Mouse (Mus musculus) heart, embryonic 13.5 days (tissue): Measurements from ENCODE around the gene Fa2h. TPM values are rescaled to one million over a fixed set of nuclear protein-coding genes. Genes with fewer than 3 reads are reported as not detected.

ENCODE experiments used
- ATAC-seq: fragments of 200-750 bp; cut with Nextera tagmentation; 2 replicates; pipeline ENCODE4 v1.8.0; 2017; ENCODE audit warnings: moderate TSS enrichment; ENCODE audit not compliant: insufficient number of reproducible peaks, low FRiP score, low TSS enrichment; ENCODE audit errors: extremely low read depth
- H3K27ac ChIP-seq: fragments of 300-500 bp; sonication (generic); replicated peaks from 2 replicates; pipeline ENCODE4 v1.5.1; 2015; ENCODE audit warnings: moderate library complexity, mild to moderate bottlenecking, inconsistent platforms
- H3K27me3 ChIP-seq: fragments of 300-500 bp; sonication (generic); replicated peaks from 2 replicates; pipeline ENCODE4 v1.6.1; 2015; ENCODE audit warnings: mild to moderate bottlenecking, inconsistent platforms
- H3K36me3 ChIP-seq: fragments of 300-500 bp; sonication (generic); 2 replicates; pipeline ENCODE4 v1.6.1; 2015; ENCODE audit warnings: mild to moderate bottlenecking, inconsistent platforms
- H3K4me1 ChIP-seq: fragments of 300-500 bp; sonication (generic); 2 replicates; pipeline ENCODE4 v1.6.1; 2015; ENCODE audit warnings: inconsistent platforms
- H3K4me2 ChIP-seq: fragments of 300-500 bp; sonication (generic); 2 replicates; pipeline ENCODE4 v1.6.1; 2015; ENCODE audit warnings: inconsistent platforms, mild to moderate bottlenecking, moderate library complexity
- H3K4me3 ChIP-seq: fragments of 300-500 bp; sonication (generic); 2 replicates; pipeline ENCODE4 v1.5.1; 2015; ENCODE audit warnings: moderate library complexity, mild to moderate bottlenecking, inconsistent platforms
- H3K9ac ChIP-seq: fragments of 300-500 bp; sonication (generic); 2 replicates; pipeline ENCODE4 v1.6.1; 2015; ENCODE audit warnings: inconsistent platforms, mild to moderate bottlenecking, moderate library complexity
- H3K9me3 ChIP-seq: fragments of 300-500 bp; sonication (generic); 2 replicates; pipeline ENCODE4 v1.6.1; 2016; ENCODE audit warnings: inconsistent platforms
- WGBS: fragments of 180-500 bp; shearing (Covaris S2); methylation state at CpG from one replicate; pipeline ENCODE4 v1.1.7; 2015; ENCODE audit warnings: mixed read lengths; 5-methylcytosine and 5-hydroxymethylcytosine counted together
- polyA plus RNA-seq: library from polyadenylated mRNA; unstranded; fragments of >200 nt; fragmentation: Nextera tagmentation; extraction: Ambion mirVana; gene quantifications from 2 replicates; pipeline ENCODE4 v1.2.1, GENCODE M21; 2015

Gene Fa2h
- not detected in 2 replicates for polyA plus RNA-seq

DNA sequence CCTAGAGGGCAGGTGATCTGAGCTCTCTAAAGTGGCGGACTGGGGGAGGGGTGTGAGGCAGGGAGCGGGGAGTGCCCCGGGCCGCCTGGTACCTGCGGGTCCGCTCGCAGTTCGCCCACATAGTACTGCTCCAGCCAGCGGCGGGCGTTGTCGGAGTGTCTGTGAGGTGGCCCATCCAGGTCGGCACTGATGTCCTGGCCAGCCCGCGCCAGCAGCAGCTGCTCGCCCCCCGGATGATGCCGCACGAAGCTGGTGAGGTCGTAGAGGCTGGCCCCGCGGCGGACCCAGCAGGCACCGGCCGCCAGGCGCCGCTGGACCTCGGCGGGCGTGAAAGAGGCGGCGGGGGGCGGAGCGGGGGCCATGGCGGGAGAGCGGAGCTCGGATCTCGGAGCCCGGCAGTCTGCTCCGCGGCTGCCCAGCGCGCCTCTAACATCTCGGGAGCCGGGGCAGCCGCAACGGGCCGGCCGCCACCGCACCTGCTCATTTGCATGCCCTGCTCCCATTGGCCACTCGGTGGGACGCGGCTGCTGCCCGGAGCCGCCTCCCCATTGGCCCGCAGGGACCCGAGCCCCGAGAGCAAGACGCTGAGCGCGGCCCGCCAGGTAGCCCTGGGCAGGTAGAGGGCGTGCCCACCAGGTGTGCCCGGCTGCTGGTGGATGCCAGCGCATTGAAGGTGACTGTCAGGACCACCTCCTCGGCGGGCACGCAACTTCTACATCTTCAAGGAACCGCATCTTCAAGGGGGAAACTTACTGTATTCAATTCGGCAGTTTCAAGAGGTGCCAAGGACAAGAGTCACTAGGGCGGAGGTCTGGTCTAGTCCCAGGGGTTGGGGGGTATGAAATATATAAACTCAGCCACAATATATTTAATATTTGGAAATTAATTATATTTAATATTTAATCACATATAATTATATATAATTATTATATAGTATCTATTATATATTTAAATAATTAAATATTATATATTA lies at the start of gene Fa2h:
Gene Fa2h (minus strand): TSS at position 434 of the 973 bp plus-strand sequence.
- H3K27me3 ChIP-seq: peaks cover 82% of the 10 kb centered on the region
- no peak within 1 kb of the TSS for H3K27ac ChIP-seq
- peaks cover 6% of the 10 kb centered on the region for H3K4me1 ChIP-seq
- H3K9me3 ChIP-seq: no peaks in the 10 kb centered on the region
- H3K36me3 ChIP-seq: no peaks in the 10 kb centered on the region
- peak; percentile 75 for ATAC-seq
- peak within 1 kb of the TSS; percentile 59 for H3K4me3 ChIP-seq
- H3K4me2 ChIP-seq: peak within 1 kb of the TSS; percentile 87
- under 1% methylated on average over 67 of the region's 71 CpGs for WGBS
- peak within 1 kb of the TSS; percentile 68 for H3K9ac ChIP-seq

DNA sequence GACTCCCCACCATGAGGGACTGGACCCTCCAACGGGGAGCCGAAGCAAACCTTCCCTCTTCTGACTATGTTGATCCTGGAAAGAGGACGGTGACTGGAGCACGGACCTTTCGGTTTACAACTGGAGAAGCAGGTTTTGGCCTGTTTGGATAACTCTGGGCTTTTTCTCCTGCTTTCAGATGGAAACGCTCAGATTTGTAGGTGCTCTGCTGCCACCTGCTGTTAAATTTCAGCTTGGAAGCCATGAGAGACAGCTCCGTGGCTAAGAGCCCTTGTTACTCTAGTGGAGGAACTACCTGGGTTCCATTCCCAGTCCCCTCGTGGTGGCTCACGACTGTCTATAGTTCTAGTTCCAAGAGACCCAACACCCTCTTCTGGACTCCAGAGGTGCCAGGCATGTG lies 45.6 kb upstream of the Fa2h start:
- Histone ChIP-seq H3K9me3 (no peaks in the 10 kb centered on the region), H3K27me3 (peaks cover 3% of the 10 kb centered on the region; the same call in 1 of the 2 replicates), H3K27ac (no peak overlapping the region), H3K4me2 (no peak overlapping the region), H3K4me3 (no peak overlapping the region), H3K4me1 (peaks cover 7% of the 10 kb centered on the region), H3K36me3 (no peaks in the 10 kb centered on the region), H3K9ac (peak overlapping the region; percentile 1; the same call in 1 of the 2 replicates)
- WGBS: 21% methylated on average over 9 of the region's 9 CpGs
- ATAC-seq: no peak; the same call in 1 of the 2 replicates

DNA sequence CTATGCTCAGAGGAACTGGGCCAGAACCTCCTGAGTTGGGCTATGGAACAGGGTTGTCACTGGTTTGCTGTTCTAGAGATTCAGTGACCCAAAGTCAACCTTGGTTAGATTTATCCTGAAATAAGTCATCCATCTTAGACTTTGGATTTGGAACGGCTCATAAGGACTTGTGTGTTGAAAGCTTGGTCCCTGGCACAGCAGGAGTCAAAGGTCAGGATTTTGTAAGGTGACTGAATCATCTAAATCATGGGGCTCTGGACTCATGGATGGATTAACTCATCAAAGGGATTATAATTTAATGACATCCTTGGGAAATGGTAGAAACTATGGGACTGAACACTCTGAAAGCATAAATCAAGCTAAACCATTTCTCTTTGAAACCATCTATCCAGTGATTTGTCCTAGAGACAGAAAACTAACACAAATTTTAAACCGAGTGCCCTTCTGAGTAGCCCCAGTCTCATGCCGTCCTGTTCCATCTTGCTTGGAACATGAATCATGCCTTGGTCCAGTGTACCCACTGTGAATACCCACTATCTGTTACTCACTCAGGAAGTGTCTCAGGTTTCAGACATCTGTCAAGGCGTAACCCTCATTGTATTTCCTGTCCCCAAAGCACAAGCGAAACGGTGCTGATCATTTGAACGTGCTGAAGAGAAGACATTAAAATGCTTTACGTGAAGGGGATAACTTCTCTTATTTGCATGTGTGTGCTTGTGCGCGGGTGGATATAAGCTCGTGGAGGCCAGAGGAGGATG lies 41.6 kb upstream of the Fa2h start:
- ATAC-seq: no peak
- Histone ChIP-seq H3K9ac (no peak overlapping the region), H3K4me3 (no peak overlapping the region), H3K4me1 (no peaks in the 10 kb centered on the region), H3K27ac (no peak overlapping the region), H3K36me3 (no peaks in the 10 kb centered on the region), H3K9me3 (no peaks in the 10 kb centered on the region), H3K4me2 (no peak overlapping the region), H3K27me3 (peaks cover 3% of the 10 kb centered on the region; the same call in 1 of the 2 replicates)
- WGBS: 66% methylated on average over 11 of the region's 11 CpGs

DNA sequence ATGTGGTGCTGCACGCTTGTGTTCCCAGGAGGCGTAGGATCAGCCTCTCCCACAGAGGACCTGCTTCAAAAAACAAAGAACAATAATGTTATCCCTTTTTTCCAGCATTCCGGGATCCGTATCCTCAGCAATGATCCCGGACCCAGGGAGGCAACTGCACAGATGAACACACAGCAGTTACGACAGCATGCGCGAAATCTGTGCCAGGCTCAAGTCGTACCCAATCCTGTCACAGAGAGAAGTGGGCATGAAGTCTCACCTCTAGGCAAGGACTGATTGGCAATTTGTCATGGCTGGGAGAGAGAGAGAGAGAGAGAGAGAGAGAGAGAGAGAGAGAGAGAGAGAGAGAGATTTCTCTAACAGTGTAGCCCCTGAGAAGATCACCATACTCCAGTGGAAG lies 31.0 kb upstream of the Fa2h start:
- Histone ChIP-seq H3K9ac (no peak overlapping the region), H3K9me3 (no peaks in the 10 kb centered on the region), H3K36me3 (no peaks in the 10 kb centered on the region), H3K27ac (no peak overlapping the region), H3K4me3 (no peak overlapping the region), H3K27me3 (no peaks in the 10 kb centered on the region), H3K4me1 (no peaks in the 10 kb centered on the region), H3K4me2 (no peak overlapping the region)
- ATAC-seq: no peak
- WGBS: 83% methylated on average over 9 of the region's 9 CpGs

DNA sequence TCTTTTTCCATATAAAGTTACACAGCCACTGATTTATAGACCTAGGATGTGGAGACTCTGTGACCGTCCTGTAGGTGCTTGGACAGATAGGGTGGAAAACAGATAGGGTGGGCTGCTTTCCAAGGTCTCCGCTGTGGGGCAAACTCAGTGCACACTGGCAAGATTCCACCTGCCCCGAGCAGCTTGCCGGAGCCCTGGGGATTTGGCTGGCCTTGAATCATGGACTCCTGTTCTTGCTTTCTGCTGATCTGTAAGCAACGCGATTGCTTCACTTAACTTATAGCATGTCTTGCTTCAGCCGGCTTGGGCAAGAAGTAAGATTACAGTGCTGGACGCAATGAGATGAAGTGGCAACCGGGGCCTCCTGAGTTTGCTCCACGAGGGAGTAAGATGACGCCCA lies 30.6 kb upstream of the Fa2h start:
- Histone ChIP-seq H3K9me3 (no peaks in the 10 kb centered on the region), H3K4me3 (no peak overlapping the region), H3K9ac (no peak overlapping the region), H3K27ac (no peak overlapping the region), H3K4me2 (no peak overlapping the region), H3K4me1 (no peaks in the 10 kb centered on the region), H3K27me3 (no peaks in the 10 kb centered on the region), H3K36me3 (no peaks in the 10 kb centered on the region)
- 74% methylated on average over 11 of the region's 11 CpGs for WGBS
- ATAC-seq: no peak

DNA sequence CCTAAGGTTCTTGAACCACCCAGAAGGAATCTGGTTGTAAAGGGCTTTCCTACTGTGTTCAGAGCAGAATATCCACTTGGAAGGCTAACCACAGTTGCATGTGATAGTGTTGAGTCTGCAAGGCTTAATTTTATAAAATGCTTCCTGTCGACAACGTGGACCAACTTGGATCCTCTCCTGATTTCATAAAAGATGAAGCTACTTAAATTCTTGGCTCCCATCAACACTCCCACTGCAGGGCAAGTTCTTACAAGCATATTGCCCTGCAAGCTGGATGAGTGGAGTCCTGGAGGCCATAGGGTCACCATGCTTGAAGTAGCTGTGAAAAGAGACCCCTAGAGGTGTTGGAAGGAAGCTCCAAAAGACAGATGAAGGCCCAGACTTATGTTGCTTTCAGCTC lies 29.0 kb upstream of the Fa2h start:
- Histone ChIP-seq H3K9me3 (no peaks in the 10 kb centered on the region), H3K27me3 (peaks cover under 1% of the 10 kb centered on the region; the same call in 1 of the 2 replicates), H3K4me2 (no peak overlapping the region), H3K4me3 (no peak overlapping the region), H3K36me3 (no peaks in the 10 kb centered on the region), H3K4me1 (no peaks in the 10 kb centered on the region), H3K27ac (no peak overlapping the region), H3K9ac (no peak overlapping the region)
- ATAC-seq: no peak
- WGBS: 64% methylated on average over 2 of the region's 2 CpGs

DNA sequence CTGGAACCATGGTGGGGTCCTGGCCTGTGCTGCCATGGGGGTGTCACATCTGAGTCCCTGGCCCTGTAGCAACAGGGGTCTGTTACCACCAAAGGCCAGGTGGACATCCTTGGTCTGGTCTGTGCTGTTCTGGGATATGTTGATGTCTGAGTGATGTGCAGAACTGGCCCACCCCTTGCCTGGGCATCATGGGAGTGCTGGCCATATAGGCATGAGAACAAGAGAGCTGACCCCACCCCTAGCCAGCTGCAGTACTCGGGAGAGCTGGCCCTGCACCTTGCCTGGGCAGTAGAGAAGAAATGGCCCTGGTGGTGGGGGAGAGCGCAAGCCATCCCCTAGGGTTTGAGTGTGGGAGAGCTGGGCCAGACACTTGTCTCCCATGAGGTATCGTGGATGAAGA lies 25.5 kb upstream of the Fa2h start:
- no peak for ATAC-seq
- Histone ChIP-seq H3K27ac (no peak overlapping the region), H3K4me1 (no peaks in the 10 kb centered on the region), H3K27me3 (peaks cover 7% of the 10 kb centered on the region; the same call in 1 of the 2 replicates), H3K4me2 (no peak overlapping the region), H3K4me3 (no peak overlapping the region), H3K9me3 (no peaks in the 10 kb centered on the region), H3K36me3 (no peaks in the 10 kb centered on the region), H3K9ac (no peak overlapping the region)
- WGBS: 73% methylated on average over 3 of the region's 3 CpGs

DNA sequence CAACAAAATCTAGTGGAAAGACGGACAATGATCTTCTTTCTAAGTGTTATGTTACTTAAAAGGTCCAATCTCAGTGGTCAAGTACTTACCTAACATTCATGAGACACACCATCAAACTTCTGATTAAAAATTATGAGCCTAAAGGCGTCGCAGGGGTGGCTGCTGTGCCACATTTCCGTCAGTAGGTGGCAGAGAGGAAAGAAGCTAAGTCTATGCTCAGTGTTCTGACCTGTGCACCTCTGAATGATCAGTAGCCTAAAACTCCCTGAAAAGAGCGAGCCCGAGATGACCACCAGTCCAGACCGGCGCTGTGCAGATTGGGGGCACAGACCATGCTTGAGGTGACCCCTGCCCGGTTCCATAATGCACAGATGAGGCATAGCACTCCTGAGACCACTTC lies 25.0 kb upstream of the Fa2h start:
- ATAC-seq: peak; percentile 25; the same call in 1 of the 2 replicates
- no peaks in the 10 kb centered on the region for H3K4me1 ChIP-seq
- peaks cover 7% of the 10 kb centered on the region; the same call in 1 of the 2 replicates for H3K27me3 ChIP-seq
- WGBS: 25% methylated on average over 9 of the region's 9 CpGs
- H3K27ac ChIP-seq: no peak overlapping the region
- no peak overlapping the region for H3K4me3 ChIP-seq
- H3K4me2 ChIP-seq: no peak overlapping the region
- no peaks in the 10 kb centered on the region for H3K36me3 ChIP-seq
- H3K9me3 ChIP-seq: no peaks in the 10 kb centered on the region
- no peak overlapping the region for H3K9ac ChIP-seq

DNA sequence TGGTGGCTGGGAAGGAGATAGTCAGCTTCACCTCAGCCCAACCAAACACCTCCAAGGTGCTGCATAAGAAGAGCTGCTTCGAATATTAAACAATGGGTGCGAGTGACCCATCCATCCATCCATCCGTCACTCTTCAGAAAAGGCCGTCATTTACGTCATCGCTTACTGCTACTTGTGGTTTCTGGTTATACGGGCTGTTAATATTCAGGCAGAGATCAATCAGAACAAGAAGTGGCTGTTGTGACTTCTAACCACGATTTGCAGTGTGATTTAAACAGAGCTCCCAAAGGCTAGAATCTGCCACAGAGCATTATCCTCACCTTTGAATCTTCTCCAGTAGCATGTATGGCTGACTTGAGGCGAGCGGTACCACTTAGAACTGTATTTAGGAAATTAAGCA lies 23.6 kb upstream of the Fa2h start:
- Histone ChIP-seq H3K4me2 (no peak overlapping the region), H3K9me3 (no peaks in the 10 kb centered on the region), H3K4me1 (no peaks in the 10 kb centered on the region), H3K9ac (no peak overlapping the region), H3K27ac (no peak overlapping the region), H3K4me3 (no peak overlapping the region), H3K27me3 (peaks cover 7% of the 10 kb centered on the region; the same call in 1 of the 2 replicates), H3K36me3 (no peaks in the 10 kb centered on the region)
- WGBS: 77% methylated on average over 10 of the region's 10 CpGs
- no peak for ATAC-seq

DNA sequence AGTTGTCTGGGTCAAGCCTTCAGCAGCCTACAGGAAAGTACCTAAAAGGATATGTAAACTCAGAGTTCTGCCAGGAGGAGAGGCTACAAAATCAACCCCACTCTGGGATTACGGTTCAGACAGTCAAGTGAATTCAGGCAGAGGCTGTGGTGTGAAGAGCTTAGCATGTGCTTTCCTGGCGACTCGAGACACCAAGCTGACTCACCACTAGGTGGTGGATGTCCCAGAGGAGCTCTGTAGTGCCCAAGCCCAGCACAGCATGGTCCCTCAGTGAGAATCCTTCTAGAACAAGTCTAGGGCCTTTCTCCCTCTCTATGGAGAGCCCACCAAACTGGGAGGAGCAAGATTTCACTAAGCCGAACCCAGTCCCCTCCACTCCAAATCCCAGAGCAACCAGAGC lies 9.8 kb upstream of the Fa2h start:
- no peak overlapping the region for H3K4me2 ChIP-seq
- H3K27ac ChIP-seq: no peak overlapping the region
- no peak for ATAC-seq
- H3K9ac ChIP-seq: no peak overlapping the region
- H3K4me3 ChIP-seq: no peak overlapping the region
- no peaks in the 10 kb centered on the region for H3K9me3 ChIP-seq
- H3K36me3 ChIP-seq: no peaks in the 10 kb centered on the region
- WGBS: 36% methylated on average over 4 of the region's 4 CpGs
- H3K4me1 ChIP-seq: no peaks in the 10 kb centered on the region
- H3K27me3 ChIP-seq: peaks cover 28% of the 10 kb centered on the region

DNA sequence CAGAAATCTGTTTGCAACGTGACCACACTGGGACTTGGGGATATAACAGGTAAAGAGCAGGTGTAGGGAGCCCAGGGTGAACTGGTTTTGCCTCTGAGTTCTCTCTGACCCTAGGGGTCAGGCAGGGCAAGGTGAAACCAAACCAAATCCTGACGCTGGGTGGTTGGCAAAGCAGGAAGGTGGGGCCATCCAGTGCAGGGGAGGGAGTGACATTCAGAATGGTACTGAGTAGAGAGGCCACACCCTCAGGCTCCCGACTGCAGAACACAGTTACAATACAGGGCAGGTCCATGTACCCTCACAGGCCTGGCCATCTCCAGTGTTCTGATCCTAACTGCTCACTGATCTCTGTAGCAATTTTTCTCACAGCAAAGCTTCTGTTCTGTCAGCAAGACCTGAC lies 2.4 kb downstream of the Fa2h start:
- 23% methylated on average over 3 of the region's 3 CpGs for WGBS
- Histone ChIP-seq H3K4me1 (peaks cover 6% of the 10 kb centered on the region), H3K4me3 (no peak overlapping the region), H3K9ac (no peak overlapping the region), H3K4me2 (no peak overlapping the region), H3K27me3 (peaks cover 93% of the 10 kb centered on the region), H3K9me3 (no peaks in the 10 kb centered on the region), H3K36me3 (no peaks in the 10 kb centered on the region), H3K27ac (no peak overlapping the region)
- no peak for ATAC-seq
